Mouse (Mus musculus) forebrain, embryonic 11.5 days (tissue): Measurements from ENCODE around the gene Ago3. TPM values are rescaled to one million over a fixed set of nuclear protein-coding genes. Genes with fewer than 3 reads are reported as not detected.

Experiments
- ATAC-seq: fragments of 200-750 bp; cut with Nextera tagmentation; replicated peaks from 2 replicates; pipeline ENCODE4 v1.8.0; 2017; ENCODE audit warnings: moderate TSS enrichment; ENCODE audit not compliant: low FRiP score
- DNase-seq: peaks from one replicate; pipeline ENCODE4 v3.0.0-alpha.2; 2017; ENCODE audit warnings: low spot score
- H3K27ac ChIP-seq: fragments of 300-500 bp; sonication (generic); 2 replicates; pipeline ENCODE4 v1.5.1; 2014; ENCODE audit warnings: low read depth, low read length
- H3K27me3 ChIP-seq: fragments of 300-500 bp; sonication (generic); 2 replicates; pipeline ENCODE4 v1.6.1; 2014; ENCODE audit warnings: mild to moderate bottlenecking, low read length, mixed read lengths; ENCODE audit not compliant: control insufficient read depth, insufficient read depth
- H3K36me3 ChIP-seq: fragments of 300-500 bp; sonication (generic); 2 replicates; pipeline ENCODE4 v1.6.1; 2014; ENCODE audit warnings: mild to moderate bottlenecking, low read length, moderate library complexity, mixed read lengths; ENCODE audit not compliant: control insufficient read depth, insufficient read depth
- H3K4me1 ChIP-seq: fragments of 300-500 bp; sonication (generic); replicated peaks from 2 replicates; pipeline ENCODE4 v1.6.1; 2014; ENCODE audit warnings: low read length, mixed read lengths; ENCODE audit not compliant: control insufficient read depth, insufficient read depth
- H3K4me2 ChIP-seq: fragments of 300-500 bp; sonication (generic); 2 replicates; pipeline ENCODE4 v1.6.1; 2014; ENCODE audit warnings: low read depth, mild to moderate bottlenecking, low read length, moderate library complexity, mixed read lengths; ENCODE audit not compliant: severe bottlenecking
- H3K4me3 ChIP-seq: fragments of 300-500 bp; sonication (generic); 2 replicates; pipeline ENCODE4 v1.5.1; 2014; ENCODE audit warnings: low read depth, low read length
- H3K9ac ChIP-seq: fragments of 300-500 bp; sonication (generic); 2 replicates; pipeline ENCODE4 v1.6.1; 2014; ENCODE audit warnings: low read length
- H3K9me3 ChIP-seq: fragments of 300-500 bp; sonication (generic); 2 replicates; pipeline ENCODE4 v1.6.1; 2016; ENCODE audit warnings: low read length, mixed read lengths; ENCODE audit not compliant: control insufficient read depth
- WGBS: fragments of 180-500 bp; shearing (Covaris S2); extraction: QIAGEN DNeasy Blood & Tissue Kit; methylation state at CpG from one replicate; pipeline ENCODE4 v1.1.7; 2014; 5-methylcytosine and 5-hydroxymethylcytosine counted together
- polyA plus RNA-seq: library from polyadenylated mRNA; unstranded; fragments of >200 nt; fragmentation: Nextera tagmentation; extraction: Ambion mirVana; gene quantifications from 2 replicates; pipeline ENCODE4 v1.2.1, GENCODE M21; 2014

Ago3 gene
- polyA plus RNA-seq, 1 experiment from 2014 or later: 21.9 TPM

DNA sequence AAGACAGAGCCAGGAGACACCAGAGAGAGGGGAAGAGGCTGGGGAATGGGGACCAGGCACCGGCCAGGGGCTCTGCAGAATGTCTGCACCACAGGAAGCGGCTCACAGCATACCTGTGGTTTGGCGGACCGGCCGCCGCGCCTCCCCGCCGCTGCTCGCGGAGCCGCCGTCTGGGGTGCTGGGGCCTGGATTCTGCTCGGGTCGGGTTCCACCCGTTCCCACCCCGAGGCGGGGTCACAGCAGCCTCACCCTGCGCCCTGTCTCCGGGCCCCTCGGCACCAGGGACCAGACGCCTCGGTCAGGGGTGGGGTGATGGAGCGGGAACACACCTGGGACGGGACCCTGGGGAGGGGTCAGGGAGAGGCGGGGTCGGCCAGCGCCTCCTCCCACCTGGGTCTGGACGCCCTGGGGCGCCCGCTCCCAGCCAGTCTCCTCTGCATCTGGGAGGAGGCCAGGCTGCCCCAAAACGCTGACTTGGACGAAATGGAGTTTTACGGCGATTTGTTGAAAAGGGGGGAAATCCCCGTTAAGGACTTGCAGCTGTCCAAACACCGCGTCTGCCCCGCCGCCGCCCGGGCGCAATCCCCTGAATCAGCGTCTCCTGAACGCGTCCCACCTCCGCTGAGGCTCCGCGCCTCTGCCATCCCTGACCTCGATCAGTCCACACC, 128.3 kb downstream of the Ago3 start:
- H3K4me3 ChIP-seq: peak overlapping the region; percentile 14
- 1% methylated on average over 47 of the region's 50 CpGs for WGBS
- H3K27me3 ChIP-seq: peaks cover 57% of the 10 kb centered on the region
- no peaks in the 10 kb centered on the region for H3K36me3 ChIP-seq
- no peak overlapping the region for H3K27ac ChIP-seq
- H3K4me2 ChIP-seq: peak overlapping the region; percentile 46
- ATAC-seq (no peak), DNase-seq (peak; percentile 71)
- no peaks in the 10 kb centered on the region for H3K9me3 ChIP-seq
- H3K9ac ChIP-seq: 0 out of 2 replicates have a peak overlapping the region, but pooled peaks have one; percentile 27
- peaks cover 18% of the 10 kb centered on the region; the same call in 1 of the 2 replicates for H3K4me1 ChIP-seq

DNA sequence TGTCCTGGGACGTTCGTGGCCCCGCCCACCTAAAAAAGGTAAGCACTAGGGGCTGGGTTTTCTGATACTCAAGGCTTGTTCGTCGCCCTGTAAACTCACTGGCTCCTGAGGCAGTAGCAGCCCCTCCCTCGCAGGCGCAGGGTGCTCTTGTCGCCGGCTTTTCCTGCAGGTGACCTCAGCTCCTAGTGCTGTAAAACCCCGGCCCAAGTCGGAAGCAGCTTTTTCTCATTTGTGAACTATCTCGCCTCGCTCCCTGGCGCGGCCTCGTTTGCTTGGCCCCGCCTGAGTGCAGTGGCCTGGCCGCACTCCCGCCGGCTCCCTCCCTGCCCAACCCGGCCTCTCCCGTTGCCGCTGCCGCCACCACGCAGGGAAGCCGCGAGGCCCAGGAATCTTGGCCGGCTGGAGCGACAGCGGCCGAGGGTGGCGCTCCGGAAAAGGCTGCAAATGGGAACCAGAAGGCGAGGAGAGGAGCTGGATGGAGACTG, 132.7 kb downstream of the Ago3 start:
- Histone ChIP-seq H3K9ac (peak overlapping the region; percentile 55), H3K4me3 (peak overlapping the region; percentile 19), H3K4me2 (peak overlapping the region; percentile 66), H3K9me3 (no peaks in the 10 kb centered on the region), H3K27me3 (peaks cover 46% of the 10 kb centered on the region), H3K27ac (no peak overlapping the region), H3K4me1 (peaks cover 18% of the 10 kb centered on the region; the same call in 1 of the 2 replicates), H3K36me3 (no peaks in the 10 kb centered on the region)
- ATAC-seq (no peak), DNase-seq (peak; percentile 75)
- under 1% methylated on average over 34 of the region's 34 CpGs for WGBS

DNA sequence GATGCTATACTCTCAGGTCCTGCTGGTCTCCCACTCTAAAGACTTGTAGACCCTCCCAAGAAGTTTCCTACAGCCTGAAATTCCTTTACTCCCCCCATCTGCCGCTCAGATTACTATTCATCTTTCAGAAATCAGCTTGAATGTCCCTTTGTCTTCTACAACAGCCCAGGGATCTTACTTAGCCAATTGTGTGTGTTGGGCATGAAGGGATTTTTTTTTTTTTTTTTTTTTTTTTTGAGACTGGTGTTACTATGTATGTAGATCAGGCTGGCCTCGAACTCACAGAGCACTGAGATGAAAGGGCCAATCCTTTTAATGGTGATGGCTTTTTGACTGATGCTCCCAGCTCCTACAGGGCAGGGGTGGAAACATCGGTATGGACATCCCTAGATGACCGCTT, 133.4 kb downstream of the Ago3 start:
- H3K36me3 ChIP-seq: no peaks in the 10 kb centered on the region
- ATAC-seq (no peak), DNase-seq (no peak)
- H3K27me3 ChIP-seq: peaks cover 39% of the 10 kb centered on the region
- no peak overlapping the region for H3K4me3 ChIP-seq
- no peaks in the 10 kb centered on the region for H3K9me3 ChIP-seq
- H3K4me1 ChIP-seq: peaks cover 13% of the 10 kb centered on the region; the same call in 1 of the 2 replicates
- no peak overlapping the region for H3K27ac ChIP-seq
- no peak overlapping the region for H3K4me2 ChIP-seq
- 42% methylated on average over 4 of the region's 4 CpGs for WGBS
- H3K9ac ChIP-seq: no peak overlapping the region

DNA sequence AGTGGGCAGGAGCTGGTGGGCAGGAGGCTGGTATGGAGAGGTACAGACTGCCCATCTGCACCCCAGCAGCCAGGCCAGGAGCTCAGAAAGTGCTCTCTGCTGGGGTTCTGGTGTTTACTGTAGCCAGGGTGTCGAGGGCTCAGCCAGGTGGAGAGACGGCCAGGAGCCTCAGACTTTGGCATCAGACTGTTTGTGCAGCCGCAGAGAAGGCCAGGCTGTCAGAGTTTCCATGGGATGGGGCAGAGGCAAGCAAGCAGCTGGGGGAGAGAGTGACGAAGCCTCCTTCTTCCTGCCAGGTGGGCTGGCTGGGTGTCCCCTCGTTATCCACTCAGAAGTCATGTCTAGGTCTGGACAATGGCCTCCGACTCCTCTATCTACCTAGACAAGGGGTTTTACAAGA, 134.2 kb downstream of the Ago3 start:
- no peaks in the 10 kb centered on the region for H3K9me3 ChIP-seq
- no peak overlapping the region for H3K9ac ChIP-seq
- no peak overlapping the region for H3K4me3 ChIP-seq
- WGBS: 69% methylated on average over 6 of the region's 6 CpGs
- no peak overlapping the region for H3K4me2 ChIP-seq
- H3K36me3 ChIP-seq: no peaks in the 10 kb centered on the region
- H3K27ac ChIP-seq: no peak overlapping the region
- ATAC-seq (no peak), DNase-seq (no peak)
- peaks cover 32% of the 10 kb centered on the region for H3K27me3 ChIP-seq
- H3K4me1 ChIP-seq: peaks cover 9% of the 10 kb centered on the region; the same call in 1 of the 2 replicates

DNA sequence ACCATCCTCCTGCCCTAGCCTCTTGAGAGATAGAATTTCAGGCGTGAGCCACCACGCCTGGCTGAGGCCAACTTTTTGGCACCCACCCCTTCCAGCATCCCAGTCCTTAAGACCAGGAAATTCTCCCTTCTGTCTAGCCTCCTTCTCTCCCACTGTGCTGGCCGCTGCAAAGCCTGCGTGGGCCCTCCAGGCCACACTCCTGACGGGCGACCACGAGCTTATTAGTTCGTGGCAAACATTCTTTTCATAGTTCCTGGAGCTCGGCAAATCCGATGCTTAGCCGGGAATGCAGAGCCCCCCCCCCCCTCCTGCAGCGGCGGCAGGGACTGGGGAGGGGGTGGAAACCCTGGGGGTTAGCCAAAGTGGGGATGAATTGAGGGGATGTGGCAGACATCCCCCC, 138.2 kb downstream of the Ago3 start:
- H3K27me3 ChIP-seq: peaks cover 31% of the 10 kb centered on the region
- WGBS: 19% methylated on average over 13 of the region's 13 CpGs

DNA sequence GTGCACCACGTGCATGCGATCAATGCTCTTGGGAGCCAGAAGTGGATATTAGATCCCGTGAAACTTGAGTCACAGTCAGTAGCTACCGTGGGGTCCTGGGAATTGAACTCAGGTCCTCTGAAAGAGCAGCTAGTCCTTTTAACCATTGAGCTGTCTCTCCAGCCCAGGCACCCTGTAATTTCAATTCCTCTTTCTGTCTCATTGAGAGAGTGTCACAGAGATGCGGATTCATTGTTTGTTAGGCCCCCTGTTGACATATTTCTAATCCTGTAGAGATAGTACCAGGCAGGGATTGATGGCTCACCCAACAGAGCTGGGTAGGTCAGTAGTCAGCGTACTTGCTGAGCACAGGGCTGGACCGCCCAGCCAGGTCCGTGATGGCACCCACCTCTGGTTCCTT, 139.0 kb downstream of the Ago3 start:
- Histone ChIP-seq H3K27ac (no peak overlapping the region), H3K27me3 (peaks cover 33% of the 10 kb centered on the region), H3K9me3 (no peaks in the 10 kb centered on the region), H3K4me3 (no peak overlapping the region), H3K4me2 (no peak overlapping the region), H3K9ac (no peak overlapping the region), H3K4me1 (0 out of 2 replicates have a peak, but pooled peaks cover 3% of the 10 kb centered on the region), H3K36me3 (no peaks in the 10 kb centered on the region)
- WGBS: 85% methylated on average over 8 of the region's 8 CpGs
- no peak for ATAC-seq
- DNase-seq: no peak

More for the DNA sequence above, 138.2 kb downstream of the Ago3 start:
- Histone ChIP-seq H3K27ac (no peak overlapping the region), H3K9me3 (no peaks in the 10 kb centered on the region), H3K4me2 (no peak overlapping the region), H3K4me3 (no peak overlapping the region), H3K36me3 (no peaks in the 10 kb centered on the region), H3K4me1 (peaks cover 3% of the 10 kb centered on the region; the same call in 1 of the 2 replicates), H3K9ac (no peak overlapping the region)
- ATAC-seq: no peak
- DNase-seq: no peak

DNA sequence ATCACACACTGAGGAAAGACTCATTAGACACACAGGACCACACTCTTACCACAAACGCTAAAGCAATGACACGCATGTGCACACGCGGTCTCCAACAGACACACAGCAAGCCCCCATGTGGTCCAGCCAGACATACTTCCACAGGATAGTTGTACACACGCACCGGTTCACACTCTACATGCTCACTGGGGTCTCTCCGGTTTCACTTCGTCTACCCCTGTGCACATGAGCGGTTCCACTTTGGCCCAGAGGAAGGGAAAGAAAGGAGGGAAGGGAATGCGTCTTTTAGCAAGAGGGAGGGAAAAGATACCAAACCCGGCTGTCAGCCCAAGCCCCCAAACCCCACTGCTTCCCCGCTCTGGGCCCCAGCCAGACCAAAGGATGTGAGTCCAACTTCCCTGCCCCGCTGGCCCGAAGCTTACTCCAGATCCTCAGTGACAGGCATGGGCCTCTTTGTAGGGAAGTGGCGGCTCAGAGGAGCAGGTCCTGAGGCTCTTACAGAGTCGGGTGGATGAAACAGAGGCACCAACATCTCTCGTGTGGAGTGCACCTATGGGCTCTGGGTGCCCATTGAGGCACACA, 141.2 kb downstream of the Ago3 start:
- no peak overlapping the region for H3K9ac ChIP-seq
- no peaks in the 10 kb centered on the region for H3K36me3 ChIP-seq
- H3K4me2 ChIP-seq: peak overlapping the region; percentile 21; the same call in 1 of the 2 replicates
- no peak overlapping the region for H3K27ac ChIP-seq
- 0 out of 2 replicates have a peak, but pooled peaks cover 3% of the 10 kb centered on the region for H3K4me1 ChIP-seq
- peaks cover 35% of the 10 kb centered on the region for H3K27me3 ChIP-seq
- DNase-seq (no peak), ATAC-seq (no peak)
- H3K4me3 ChIP-seq: no peak overlapping the region
- no peaks in the 10 kb centered on the region for H3K9me3 ChIP-seq
- 44% methylated on average over 17 of the region's 17 CpGs for WGBS

DNA sequence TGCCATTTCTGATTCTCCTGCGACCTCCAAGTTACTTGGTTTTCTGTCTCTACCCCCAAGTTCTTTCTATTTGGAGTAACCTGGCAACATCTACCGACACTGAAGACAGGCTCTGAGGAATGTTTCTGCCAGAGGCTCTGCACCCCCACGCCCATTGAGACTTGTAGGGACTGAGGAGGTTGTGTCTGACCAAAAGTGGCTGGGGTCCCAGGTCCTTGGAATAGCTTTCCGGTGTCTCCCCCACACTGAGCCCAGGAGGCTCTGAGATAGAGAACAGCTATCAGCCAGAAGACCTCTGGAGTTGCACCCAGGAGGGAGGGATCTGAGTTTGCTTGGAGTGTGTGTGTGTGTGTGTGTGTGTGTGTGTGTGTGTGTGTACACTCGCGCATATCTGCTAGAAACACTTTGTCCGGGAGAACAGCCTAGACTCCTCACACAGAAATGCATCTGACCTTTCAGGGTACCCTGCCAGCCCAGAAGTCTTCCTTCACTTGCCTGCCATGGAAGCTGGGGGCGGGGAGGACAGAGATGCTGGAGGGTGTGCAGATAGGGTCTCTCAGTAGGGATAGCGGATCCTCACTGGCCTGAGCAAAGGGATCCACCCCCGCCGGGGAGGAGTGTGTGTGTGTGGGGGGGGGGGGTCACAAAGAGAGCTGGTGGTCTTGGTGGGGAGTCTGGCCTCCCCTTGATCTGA, 141.9 kb downstream of the Ago3 start:
- WGBS: 41% methylated on average over 11 of the region's 11 CpGs
- Histone ChIP-seq H3K9ac (no peak overlapping the region), H3K27me3 (peaks cover 35% of the 10 kb centered on the region), H3K4me2 (0 out of 2 replicates have a peak overlapping the region, but pooled peaks have one; percentile 38), H3K9me3 (no peaks in the 10 kb centered on the region), H3K4me1 (0 out of 2 replicates have a peak, but pooled peaks cover 3% of the 10 kb centered on the region), H3K36me3 (no peaks in the 10 kb centered on the region), H3K27ac (no peak overlapping the region), H3K4me3 (no peak overlapping the region)
- no peak for ATAC-seq
- DNase-seq: no peak
